Mouse (Mus musculus) CD8-positive naive resting alpha-beta T cell, adult 2 months (primary cell): ENCODE results near the gene Mettl5.

Experiments used
- DNase-seq, 2 experiments: peaks; one replicate each; pipeline ENCODE4 v3.0.0; 2022; ENCODE audit warnings: low read depth in 2 of 2, low spot score in 2 of 2

The Mettl5 gene

DNA sequence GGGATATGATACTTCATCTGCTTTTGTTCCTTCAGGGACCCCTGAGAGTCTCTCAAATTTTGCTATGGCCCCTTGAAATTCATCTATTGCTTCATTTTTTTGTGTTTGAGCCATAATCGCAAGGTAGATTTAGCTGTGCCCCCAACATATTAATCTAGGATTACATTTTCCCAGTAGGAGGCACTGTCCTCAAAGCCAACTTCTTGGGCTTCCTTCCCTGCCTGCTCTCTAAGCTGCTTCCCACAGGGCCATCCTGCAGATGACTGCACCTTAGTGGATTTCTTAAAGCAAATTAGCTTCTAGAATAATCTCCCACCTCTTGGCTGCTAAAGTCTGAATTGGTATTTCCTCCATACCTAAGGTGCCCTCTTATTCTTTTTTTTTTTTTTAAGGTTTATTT is 27.5 kb downstream of the Mettl5 start:
- DNase-seq: no peak

DNA sequence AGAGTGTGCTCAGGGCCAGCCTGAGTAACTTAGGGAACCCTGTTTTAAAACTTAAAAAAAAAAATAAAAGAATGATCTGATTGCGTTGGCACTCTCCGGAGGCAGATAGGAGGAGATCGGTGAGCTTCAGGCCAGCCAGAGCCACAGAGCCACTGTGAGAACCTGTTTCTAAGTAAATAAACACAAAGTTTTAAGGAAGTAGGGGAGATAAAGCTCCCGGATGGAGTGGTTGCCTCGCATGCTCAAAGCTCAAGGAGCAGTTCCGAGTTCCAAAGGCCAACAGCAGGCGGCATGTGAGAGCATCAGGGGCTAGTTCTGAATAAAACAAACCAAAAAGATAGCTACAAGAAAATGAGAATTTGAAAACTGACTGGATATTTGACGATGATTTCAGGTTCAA is 29.0 kb downstream of the Mettl5 start:
- DNase-seq: no peak

DNA sequence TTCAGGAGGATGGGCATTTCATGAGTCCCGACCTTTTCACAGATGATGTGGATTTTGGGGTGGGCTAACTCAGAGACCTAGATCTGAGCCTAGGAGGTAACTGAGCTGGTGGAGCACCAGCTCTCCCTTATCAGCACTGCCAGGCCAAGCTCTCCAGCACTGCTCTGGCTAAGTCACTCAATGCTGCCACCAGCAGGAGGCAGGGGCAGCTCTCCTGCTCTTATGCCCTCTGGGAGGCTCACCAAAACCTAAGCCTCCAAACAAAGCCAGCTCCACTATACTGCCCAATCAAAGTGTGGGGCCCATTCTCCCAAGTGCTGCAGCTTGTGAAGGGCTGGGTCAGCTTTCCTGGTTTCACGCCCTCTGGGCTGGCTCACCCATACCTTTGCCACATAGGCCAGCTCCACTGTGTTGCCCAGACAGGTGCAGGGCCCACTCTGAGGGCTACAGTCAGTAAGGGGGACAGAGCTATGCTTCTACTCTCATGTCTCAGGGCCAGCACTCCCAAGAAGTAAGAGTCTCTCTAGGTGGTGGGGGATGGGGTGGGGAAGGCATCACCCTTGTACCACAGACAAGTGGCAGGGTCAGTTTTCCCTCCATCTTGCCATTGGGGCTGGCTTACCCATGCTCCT is 33.9 kb downstream of the Mettl5 start:
- DNase-seq: no peak

DNA sequence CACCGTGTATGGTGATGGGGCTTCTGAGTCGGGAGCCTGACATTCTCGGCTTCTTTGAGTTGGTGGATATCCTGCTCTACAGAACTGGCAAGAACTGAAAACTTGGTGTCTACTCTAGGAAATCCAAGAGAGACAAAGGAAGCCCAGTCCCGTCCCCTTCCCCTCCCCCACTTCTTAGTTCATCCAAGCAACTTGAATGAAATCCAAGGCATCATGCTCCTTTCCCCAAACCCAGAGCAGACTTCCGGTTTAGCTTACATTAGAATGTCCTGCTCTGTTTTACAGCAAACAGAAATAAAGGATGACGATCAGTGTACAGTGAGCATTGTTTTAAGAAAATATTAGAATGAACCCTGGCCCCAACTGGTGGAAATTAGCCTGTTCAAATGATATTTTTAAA is 36.2 kb downstream of the Mettl5 start:
- no peak for DNase-seq

DNA sequence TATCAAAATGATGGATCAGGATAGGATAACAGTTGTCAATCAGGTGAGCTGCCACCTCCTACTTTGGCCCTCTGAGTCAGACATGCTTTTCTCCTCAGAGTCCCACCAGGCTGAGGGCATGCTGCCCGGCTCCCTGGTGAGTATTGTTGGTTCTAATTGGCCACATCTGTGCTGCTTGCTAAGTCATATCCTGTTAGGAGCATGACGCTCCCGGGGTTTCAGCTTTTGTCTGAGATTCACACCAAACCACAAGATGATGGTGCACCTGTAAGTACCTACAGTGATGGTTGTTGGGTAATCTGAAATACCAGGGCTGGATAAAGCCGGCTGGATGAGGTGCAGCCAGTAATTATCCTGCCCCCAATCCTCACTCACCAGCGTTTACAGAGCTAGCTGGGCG is 45.2 kb downstream of the Mettl5 start:
- DNase-seq: no peak

DNA sequence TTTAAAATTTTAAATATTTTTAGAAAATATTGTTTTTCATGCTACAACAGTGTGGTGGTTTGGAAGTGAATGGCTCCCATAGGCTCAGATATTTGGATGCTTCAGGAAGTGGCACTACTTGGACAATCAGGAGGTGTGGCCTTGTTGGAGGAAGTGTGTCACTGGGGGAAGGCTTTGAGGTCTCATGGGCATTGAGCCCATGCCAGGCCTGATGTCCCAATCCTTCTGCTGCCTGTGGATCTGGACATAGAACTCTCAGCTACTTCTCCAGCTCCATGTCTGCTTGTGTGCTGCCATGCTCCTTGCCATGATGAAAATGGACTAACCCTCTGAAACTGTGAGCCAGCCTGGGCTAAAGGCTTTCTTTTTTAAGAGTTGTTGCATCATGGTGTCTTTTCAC is 46.7 kb downstream of the Mettl5 start:
- DNase-seq: no peak

DNA sequence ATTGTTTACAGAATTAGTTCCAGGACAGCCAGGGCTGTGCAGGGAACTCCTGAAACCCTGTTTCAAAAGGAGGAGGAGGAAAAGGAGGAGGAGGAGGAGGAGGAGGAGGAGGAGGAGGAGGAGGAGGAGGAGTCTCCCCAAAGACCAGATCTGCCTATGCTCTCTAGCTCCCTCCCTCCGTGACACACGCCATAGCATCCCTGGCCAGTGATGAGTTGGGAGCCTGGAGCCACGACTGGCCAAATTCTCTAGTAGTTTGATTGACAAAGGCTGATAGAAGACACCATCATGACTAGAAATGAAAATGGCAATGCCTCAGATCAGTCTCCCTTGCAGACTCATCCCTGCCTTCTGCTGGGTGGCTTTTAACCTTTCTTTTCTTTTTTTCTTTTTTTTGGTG is 47.4 kb downstream of the Mettl5 start:
- no peak for DNase-seq

DNA sequence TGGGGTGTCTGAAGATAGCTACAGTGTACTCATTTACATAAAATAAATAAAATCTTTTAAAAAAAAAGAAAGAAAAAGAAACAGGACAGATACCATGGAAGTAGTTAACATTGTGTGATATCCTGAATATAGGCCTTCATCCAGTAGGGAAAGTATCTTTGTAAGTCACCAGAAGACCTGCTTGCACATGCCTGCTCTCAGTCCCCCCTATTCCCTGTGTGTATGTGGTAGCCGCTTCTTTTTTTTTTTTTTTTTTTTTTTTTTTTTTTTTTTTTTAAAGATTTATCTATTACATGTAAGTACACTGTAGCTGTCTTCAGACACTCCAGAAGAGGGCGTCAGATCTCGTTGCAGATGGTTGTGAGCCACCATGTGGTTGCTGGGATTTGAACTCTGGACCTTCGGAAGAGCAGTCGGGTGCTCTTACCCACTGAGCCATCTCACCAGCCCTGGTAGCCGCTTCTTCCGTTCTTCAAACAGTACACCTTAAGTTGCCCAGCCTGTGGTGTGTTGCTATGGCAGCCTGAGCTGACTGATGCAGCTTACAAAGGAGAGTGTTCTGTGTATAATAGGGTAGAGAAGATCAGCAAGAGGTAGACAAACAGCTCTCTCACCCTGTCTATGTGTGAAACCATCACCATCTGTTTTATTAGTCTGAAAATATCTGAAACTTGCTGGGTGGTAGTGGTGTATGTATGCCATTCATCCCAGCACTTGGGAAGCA is 48.0 kb downstream of the Mettl5 start:
- no peak for DNase-seq

DNA sequence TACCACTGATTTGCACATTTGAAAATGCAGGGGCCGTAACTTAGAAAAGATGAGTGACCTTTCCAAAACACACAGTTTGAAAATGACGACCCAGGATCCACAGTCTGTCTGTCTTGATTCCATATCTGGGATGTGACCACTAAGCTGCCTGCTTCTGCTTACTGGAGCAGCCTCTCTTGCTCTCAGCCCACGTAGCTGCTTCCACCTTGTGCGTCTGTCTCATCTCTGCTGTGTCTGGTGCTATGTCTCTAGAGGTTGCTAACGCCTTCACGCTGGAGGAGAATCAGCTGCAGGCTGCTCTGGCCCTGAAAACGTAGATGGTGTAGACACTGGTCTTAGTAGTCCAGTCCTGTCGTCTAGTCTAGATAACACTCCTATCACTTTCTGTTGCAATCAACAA is 55.3 kb downstream of the Mettl5 start:
- no peak for DNase-seq

DNA sequence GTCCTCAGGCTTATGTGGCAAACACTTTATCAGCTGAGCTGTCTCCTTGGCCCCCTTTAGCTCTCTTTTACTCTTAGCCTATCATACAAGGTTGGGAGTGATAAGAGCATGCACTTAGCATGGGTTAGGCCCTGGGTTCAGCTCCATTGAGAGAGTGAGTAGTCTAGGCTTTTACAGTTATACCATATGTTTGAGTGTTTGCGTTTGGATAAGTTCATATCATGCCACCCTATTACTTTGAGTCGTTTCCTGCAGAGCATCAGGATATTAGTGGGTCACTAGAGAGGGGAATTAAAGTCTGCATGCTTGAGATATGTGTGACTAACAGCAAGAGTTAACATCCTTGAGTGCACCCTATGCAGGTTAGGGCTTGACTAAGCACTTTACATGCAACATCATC is 55.7 kb downstream of the Mettl5 start:
- DNase-seq: no peak

DNA sequence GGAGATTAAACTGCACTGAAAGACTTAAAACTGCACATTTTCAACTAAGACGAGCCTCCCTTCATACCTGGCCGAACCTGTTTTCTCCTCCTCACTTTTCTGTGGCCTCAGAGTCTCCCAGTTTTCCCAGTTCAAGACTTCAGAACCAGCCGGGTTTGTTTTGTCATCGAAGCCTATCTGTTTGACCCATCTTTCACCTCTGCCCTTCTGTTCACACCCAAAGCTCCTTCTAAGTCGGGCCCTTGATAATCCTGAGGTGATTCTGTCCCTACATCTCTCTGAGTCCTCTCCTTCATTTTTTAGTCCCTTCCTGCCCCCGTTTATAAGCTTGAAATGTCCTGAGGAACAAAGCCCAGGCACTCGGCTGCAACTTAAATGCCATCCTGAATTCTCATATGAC is 57.4 kb downstream of the Mettl5 start:
- no peak for DNase-seq

DNA sequence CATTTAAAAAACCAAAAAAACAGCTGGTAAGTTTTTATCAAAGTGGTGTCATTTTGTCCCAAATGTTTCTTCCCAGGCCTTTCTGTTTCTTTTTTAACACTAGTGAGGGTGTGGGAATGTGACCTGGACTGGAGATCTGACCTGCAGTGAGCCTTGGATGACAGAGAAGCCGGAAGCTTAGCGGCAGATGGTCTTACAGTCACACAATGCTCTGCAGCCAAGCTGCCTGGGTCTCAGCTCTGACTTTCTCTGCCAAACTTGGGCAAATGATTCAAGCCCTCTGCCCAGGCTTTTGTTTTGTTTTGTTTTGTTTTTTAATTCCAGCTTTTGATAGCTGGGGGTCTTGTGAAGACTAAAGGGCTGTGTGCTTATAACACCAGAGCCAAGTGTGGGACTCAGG is 59.0 kb downstream of the Mettl5 start:
- DNase-seq: no peak

DNA sequence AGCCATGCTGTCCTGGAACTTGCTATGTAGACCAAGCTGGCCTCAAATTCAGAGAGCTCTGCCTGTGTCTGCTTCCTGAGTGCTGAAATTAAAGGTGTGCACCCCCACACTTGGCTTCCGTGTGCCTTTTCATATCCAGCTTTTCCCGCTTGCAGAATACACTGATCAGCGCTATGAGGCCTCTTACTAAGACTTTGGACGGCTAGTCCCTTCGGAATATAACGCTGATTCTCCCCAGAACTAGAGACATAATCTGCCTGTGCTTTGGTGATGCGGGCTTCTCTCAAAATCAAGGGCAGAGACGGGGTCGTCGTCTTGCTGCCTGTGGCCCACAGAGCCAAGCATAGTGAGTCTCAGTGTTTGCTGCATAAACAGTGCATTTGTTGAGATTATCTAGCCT is 59.5 kb downstream of the Mettl5 start:
- DNase-seq: no peak

DNA sequence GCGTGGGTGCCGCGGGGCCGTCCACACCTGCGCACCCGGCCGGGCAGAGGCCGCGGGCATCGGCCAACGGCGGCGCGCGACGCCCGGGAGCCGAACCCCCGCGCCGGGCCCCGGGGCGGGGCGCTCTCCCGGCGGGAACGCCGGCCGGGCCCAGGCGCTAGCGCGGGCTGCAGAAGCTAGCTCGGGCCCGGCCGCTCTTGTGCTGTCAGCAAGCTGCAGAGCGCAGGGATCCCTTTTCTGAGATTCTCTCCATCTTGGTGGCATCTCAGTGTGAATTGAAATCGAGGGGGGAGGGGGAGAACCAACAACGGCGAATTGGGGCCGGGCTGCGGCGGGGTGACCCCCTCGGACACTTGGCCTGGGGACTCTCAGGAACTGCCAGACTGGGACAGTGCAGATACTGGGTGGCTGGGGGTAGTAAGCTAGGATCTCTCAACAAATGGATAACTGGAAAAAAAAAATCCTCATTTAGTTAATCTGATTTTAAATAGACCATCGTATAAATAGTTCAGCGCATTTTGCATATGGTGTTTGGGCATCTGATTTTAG is 62.2 kb downstream of the Mettl5 start:
- no peak for DNase-seq

DNA sequence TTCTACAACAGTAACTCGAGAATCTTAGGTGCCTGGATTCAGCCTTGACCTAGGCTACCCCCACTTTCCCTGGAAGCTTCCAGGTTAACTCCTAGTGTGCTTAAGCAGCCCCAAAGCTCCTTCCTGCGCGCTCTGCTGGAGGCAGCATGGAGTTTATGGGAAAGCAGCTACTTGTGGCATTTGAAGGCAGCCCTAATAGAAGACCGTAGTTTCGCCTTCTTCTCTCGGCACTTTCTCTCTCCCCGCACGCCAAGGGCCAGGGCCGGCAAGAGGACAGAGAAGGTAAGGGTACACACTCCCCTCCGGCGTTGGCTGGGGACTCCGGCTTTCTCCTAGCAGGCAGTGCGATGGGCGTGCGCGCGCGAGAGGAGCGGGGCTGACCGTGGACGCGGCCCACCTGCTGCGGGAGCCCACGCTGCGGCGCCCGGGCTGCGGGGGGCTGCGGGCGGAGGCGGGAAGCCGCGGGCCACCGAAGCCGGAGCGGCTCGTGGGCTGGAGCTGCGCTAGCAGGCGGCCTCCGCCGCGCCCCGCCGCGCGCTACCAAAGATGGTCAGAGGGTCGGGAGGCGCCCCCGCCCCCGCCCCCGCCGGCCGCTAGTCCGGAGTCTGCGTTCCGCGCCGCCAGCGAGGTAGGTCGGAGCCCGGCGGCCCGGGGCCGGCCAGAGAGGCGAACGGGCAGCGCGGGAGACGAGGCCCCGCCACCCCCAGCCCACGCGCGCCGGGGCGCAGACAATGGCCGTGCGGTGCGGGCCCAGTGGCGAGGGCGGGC is 62.9 kb downstream of the Mettl5 start:
- DNase-seq: peak in 1 of 2 experiments; percentile 4

DNA sequence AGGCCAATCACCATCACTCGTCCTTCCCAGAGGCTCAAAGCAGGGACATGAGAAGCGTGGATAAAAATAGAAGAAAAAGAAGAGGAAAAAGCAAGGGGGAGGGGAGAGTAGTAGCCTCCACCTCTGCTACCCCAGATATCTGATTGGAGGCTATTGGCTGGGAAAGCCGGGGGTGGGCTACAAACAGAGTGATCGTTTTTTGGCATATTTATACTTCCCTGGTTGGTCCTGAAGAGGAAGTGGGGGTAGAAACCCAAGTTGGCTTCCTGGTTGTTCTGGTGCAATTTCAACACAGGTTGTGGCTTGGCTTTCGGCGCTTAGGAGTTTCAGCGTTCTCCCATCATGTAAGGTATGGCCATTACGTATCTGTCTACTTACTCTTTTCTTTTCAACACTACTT is 63.7 kb downstream of the Mettl5 start, which contains the start of gene Klhl23:
Gene Klhl23, plus strand, starts transcription at position 234 of the 400 bp plus-strand sequence.
- no peak for DNase-seq
